Mouse (Mus musculus): ENCODE measurements around the gene Gm12695. TPM values are rescaled to one million over a fixed set of nuclear protein-coding genes. Genes with fewer than 3 reads are reported as not detected.

The Gm12695 gene
- not detected for polyA plus RNA-seq (2017; shearing (Covaris generic))

GRCm38 (mm10) chr4:96785086-96785485, at the start of gene Gm12695:
TSS of gene Gm12695 (minus strand) at chr4:96785186.
- ATAC-seq: no peak

- ATAC-seq: no peak
These were observed 40.6 kb upstream of the Gm12695 start for GRCm38 (mm10) chr4:96825540-96826045.

GRCm38 (mm10) chr4:96806824-96807808, 22.1 kb upstream of the Gm12695 start:
- no peak for ATAC-seq

DNA sequence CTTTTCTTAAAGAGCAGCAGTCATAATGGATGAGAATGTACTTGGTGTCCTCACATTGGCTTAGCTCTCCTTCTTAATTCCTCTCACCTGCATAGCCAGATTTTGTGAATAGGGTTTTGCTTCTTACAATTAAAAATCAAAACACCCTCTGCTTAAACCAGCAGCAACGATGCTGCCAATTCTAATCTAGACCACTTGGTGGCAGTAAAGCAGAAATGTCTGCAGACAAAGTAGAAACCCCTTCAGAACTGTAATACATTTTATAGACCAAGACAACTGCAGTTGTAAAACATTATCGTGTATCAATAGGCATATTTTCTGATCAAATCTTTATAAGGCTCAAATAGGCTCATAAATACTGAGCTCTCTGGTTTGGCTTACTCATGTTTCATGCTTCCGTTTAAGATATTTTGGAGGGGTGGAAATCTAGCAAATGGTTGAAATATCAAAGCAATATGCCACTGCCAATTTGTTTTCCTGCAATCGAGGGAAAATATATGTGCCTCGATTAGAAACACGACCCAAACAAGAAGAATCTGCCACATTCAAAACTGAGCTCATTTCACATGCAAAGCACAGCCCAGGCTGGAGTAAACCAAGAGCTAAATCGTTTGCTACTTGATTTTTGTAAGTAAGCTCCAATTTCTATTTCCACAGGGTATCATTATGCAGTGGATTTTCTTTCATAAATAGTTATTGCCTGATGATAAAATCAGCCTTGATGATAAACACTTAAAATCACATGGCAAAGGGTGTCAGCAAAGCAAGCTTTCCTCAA, 14.6 kb upstream of the Gm12695 start:
- ATAC-seq: no peak

GRCm38 (mm10) chr4:96797583-96797982, 12.6 kb upstream of the Gm12695 start:
- no peak for ATAC-seq

GRCm38 (mm10) chr4:96791301-96791700, 6.3 kb upstream of the Gm12695 start:
- no peak for ATAC-seq

DNA sequence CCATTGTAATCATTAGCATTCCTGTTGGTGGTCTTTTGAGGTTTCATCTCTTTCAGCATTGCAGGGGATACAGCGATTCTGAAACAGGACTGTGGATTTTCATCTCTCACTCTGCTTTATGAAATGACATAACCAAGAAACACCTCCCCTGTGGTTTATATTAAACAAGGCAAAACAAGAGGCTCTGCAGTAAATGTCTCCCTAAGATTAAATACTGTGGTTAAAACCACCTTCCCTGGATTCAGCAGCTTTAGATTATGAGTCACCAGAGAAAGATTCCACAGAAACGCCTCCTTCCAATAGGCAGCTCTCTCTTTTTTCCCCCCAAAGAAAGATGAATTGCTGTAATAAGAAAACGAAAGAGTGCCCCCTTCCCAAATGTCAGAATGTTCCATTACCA, 4.9 kb upstream of the Gm12695 start:
- no peak for ATAC-seq

- no peak for ATAC-seq
These were observed 1.6 kb upstream of the Gm12695 start for GRCm38 (mm10) chr4:96786610-96787009.

GRCm38 (mm10) chr4:96772966-96773566, 11.9 kb downstream of the Gm12695 start:
- ATAC-seq: no peak

DNA sequence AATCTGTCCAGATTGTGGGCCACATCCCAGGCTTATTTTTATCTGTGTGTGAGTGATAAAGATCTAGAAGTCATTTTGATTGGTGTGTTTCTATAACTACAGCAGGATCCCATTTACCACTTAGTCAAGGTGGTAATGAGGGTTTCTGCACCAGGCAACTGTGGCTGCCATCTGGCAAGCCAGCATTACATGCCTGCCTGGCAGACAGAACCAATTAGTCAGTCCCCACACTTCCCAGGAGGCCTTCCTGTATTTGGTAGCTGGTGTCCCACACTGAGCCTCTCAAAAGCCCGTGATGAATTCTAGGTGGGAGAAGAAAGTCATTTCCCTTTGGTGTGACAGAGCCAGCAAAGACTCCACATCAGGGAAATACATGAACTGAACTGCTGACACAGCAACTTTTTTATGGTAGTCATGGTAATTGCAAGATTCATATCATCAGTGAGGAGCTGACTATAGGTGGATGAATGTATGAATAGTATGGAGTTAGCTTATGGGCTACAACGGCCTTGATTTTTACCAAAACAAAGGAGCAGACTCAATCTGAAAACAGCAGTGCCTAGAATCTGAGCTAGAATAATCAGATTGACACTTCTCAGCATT, 18.5 kb downstream of the Gm12695 start:
- no peak for ATAC-seq

DNA sequence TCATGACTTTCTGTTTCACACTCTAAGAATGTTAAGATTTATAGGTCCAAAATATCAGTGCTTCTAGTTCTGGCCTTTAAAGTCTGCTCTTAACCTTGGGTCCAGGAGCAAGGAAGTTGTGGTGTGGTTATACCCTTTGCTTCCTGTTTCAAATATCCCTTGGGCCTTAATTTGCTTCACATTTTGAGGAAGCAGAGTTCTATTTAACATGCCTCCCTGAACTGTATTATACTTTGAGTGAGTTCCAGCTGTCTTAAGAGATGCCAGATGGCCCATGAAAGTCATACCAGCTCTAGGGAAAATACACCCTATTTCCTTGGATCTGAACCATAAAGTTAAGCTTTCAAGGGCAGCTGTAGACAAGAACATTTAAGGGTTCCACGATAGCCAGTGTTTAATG, 33.0 kb downstream of the Gm12695 start:
- ATAC-seq: no peak

- no peak for ATAC-seq
These were observed 44.5 kb downstream of the Gm12695 start for GRCm38 (mm10) chr4:96740472-96740871.

DNA sequence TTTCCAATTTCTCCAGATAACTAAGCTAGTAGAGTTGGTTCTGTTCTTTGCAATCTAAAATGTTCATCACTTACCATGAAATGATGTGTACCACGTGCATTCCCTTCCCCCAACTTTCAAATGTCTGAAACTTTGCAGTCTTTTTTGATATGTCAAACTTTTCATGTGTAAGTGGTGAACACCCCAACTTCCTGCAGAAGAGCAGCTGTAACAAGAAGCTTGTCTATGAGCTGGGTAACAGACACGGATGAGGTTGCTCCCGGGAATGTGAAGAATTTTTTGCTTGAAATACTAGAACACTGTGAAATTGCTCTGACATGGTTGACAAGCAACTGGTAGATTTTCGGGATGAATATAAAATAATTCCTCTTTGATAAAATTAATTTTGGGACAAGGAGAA, 55.7 kb downstream of the Gm12695 start:
- no peak for ATAC-seq

- no peak for ATAC-seq
These were observed 56.8 kb downstream of the Gm12695 start for GRCm38 (mm10) chr4:96728211-96728610.

GRCm38 (mm10) chr4:96725415-96726055, 59.5 kb downstream of the Gm12695 start:
- no peak for ATAC-seq

- no peak for ATAC-seq
These were observed 62.7 kb downstream of the Gm12695 start for GRCm38 (mm10) chr4:96722301-96722700.

DNA sequence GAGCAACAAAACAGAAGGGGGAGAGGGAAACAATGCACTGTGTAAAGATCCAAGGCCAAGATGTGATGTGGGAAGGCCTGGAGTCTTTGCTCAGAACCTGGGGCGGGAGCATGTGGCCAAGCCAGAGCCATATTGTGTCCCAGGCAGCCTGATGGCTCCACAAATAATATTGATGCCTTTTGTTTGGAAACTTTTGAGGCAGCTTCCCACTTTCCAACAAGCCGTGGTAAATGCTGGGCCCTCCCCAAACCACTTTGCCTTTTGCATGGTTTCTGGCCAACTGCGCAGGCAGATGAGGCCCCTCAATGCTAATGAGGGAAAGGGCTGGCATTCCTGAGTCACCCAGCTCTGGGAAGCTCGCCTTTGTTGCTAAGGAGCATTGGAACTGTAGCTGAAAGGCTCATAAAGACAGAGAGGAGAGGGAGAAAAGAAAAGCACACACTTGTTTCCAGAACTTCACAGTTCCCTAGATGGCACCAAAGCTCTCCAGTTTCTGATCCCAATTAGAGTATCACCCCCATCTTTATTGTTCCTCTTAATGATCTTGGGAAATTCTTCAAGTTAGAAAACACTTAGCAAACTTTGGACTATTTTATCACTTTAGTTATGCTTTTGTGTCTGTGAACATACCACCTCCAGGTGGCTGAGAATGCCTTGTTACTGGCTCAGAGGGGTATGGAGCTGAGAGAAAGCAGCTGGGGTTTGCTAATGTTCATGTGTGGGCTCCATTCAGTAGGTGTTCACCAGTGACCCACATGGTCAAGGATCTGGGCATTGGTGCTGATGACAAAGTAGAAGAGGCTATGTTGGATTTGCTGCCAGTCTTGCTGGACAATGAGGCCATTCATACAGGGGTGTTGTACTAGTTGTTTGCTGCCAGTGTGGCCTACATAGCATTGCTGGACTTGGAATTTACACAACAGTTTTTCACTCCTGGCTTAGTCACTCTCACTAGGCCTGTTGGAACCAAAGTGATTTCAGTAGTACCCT, 65.7 kb downstream of the Gm12695 start:
- no peak for ATAC-seq

DNA sequence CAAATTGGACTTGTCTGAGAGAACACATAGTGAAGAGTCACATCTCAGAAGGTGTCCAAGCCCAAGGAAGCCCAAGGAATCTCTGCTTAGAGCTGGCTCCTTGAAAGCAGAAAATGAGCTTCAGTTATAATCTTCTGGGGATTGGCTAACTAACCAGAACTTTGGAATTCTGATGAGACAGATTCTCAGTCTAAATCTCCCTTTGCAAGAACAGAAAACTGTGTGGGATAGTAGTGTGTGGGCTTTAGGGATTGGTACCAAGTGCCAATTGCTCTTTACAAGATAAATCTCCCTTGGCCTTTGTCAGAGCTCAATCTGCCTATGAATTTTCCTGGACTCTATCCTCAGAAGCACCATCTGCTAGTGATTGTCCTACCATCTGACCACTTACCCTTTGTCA, 66.5 kb downstream of the Gm12695 start:
- no peak for ATAC-seq

GRCm38 (mm10) chr4:96705281-96705951, 79.6 kb downstream of the Gm12695 start:
- no peak for ATAC-seq

DNA sequence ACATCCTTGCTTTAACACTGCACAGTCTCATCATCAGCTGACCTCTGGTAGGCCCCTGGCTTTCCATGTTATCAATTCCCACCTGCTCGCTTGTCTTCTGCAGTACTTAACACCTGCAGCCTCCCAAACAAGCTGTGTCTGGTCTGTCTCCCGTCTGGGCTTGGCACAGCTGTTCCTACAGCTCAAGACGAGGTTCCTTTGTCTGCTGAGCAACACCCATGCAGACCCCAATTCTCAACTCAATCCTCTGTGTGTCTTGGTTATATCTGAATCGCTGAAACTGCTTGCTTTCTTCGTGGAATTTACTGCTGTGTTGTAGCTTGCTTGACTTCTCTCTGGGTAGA, 86.8 kb downstream of the Gm12695 start:
- ATAC-seq: no peak

Data from inflammation-experienced regulatory T-cells, adult 6 months (primary cell).